Mouse (Mus musculus): ENCODE measurements around the gene Ralgapa2.

Gene Ralgapa2

DNA sequence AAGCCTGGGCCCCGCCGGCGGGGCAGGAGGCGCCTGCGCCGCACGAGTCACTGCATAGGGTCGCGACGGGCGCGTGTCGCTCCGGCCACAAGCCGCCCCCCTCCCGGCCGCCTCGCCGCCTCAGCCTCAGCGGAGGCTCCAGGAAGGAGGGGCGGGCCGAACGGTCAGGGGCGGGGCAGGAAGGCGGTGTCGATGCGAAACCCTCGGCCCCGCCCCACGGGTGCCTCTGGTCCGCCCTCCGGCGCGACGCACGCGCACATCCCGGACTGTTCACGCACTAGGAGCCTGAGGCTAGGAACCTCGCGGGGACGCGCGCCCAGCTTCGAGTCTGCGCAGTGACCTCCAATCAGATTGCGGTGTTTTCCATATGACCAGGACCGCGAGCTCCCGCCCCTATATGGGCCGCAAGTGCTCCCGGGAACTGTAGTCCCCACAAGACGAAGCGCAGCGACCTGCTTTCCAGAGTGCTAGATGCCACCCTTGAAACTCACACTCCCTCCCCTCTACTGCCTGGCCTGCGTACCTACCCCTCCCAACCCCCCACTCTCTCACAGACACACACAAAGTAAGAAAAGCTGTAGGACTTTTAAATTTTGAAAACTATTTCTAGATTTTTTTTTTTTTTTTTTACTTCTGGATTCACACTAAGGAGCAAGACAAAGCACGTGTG, at the start of gene Ralgapa2:
Ralgapa2 (minus strand) TSS at position 434 of the 670 bp plus-strand sequence.
- DNase-seq (ENCODE audit: low read depth, low spot score), result peak; percentile 98

DNA sequence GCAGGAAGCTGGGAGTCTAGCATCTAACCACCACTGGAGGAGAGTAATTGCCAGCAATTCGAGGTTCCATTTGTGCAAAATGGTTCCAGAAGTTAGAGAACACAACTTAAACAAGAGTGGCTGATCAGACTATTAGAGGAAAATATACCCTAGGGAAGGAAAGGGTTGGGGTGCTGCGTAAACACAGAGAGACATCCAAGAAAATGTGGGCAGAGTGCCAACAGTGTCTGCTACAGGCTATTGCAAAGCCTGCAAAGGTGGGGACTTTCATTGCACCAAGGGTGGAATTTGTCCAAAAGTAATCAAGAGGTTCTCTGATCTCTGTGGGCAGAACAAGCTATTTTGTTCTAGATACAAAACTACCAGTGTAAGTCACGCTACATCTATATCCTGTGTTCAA, 49.4 kb upstream of the Ralgapa2 start:
- no peak for DNase-seq (ENCODE audit: low read depth, low spot score)

DNA sequence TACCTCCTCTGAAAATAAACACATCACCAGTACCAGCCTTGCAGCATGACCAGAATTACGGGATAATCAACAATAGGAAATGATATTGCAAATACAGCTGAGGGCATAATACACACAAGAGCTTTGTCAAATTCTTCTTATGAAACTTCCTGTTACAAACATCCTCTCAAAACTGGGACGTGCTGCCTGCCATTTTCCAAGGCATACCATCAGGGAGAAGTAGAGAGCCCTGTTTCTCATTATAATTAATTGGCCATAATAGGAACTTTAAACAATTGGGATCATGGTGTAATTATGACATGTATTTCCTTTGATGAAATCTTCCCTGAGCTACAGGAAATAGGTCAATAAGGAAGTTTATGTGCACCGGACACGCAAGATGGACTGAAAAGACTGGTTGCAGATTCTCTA, 48.5 kb upstream of the Ralgapa2 start:
- no peak for DNase-seq (ENCODE audit: low read depth, low spot score)

DNA sequence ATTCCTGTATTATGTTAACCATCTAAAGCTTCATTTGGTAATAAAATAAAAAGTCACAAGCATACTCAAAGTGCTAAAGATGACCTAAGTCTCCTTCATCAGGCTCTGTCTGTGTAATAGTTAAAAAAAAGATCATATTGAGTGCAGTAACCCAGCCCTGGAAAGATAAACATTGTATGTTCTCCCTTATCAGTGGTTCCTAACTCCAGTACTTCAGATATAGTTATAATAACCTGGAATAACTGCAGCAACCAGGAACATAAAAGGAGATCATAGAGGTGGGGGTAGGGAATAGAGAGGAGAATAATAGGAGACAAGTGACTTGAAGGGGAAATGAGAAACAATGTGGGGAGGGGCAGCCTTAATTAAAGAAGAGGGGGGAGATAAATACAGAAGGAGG, 44.0 kb upstream of the Ralgapa2 start:
- no peak for DNase-seq (ENCODE audit: low read depth, low spot score)

DNA sequence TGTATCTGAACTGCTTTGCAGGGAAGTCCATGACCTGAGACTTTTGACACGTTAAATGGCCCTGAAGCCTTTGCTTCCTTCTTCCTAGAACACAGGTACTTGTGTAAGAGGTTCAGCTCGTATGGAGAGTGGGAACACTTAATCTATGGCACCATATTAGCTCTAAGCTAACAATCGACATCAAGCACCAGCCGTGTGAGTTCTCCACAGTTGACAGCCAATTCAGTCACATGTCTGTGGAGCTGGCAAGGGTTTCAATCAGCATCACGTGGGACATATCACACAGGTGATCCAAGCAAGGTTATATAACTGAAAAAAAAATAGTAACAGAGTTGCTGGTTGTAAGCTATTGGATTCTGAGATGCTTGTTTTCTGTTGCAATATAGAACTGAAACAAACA, 43.2 kb upstream of the Ralgapa2 start:
- DNase-seq (ENCODE audit: low read depth, low spot score), result no peak

DNA sequence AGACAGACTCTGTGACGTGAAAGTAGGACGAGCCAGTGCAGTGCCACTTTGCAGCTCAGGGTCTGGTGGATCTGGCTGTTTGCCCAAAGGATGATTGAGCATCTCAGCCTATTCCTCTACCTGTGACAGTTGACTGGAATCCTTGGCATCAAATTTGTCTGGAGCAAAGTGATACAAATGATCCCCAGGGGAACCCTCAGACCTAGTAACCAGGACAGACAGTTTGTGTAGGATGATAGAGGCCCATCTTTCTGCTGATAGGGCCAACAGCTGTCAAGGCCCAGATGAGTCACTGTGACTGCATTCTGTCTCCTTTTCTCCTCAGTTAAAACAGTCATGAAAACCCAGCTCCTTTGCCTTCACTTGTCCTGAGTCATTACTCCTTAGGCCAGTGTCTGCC, 41.6 kb upstream of the Ralgapa2 start:
- DNase-seq (ENCODE audit: low read depth, low spot score), result peak; percentile 59

DNA sequence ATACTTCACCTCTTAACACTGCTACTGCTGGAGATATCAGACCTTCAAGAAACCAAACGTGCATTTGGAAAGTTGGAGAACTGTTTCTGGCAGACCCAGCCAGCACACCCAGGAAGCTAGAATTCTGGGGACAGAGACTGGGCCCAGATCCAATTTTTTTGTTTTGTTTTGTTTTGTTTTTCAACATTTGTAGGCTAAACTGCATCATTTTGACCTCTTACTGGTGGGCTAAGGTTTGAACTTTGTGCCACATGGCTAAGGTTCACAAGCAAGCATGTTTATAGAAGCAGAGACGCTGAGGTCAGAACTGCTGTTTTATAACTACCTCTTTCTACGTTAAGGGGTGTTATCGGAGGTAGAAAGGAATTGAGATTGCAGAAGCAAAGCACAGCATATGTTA, 39.7 kb upstream of the Ralgapa2 start:
- DNase-seq (ENCODE audit: low read depth, low spot score), result no peak

DNA sequence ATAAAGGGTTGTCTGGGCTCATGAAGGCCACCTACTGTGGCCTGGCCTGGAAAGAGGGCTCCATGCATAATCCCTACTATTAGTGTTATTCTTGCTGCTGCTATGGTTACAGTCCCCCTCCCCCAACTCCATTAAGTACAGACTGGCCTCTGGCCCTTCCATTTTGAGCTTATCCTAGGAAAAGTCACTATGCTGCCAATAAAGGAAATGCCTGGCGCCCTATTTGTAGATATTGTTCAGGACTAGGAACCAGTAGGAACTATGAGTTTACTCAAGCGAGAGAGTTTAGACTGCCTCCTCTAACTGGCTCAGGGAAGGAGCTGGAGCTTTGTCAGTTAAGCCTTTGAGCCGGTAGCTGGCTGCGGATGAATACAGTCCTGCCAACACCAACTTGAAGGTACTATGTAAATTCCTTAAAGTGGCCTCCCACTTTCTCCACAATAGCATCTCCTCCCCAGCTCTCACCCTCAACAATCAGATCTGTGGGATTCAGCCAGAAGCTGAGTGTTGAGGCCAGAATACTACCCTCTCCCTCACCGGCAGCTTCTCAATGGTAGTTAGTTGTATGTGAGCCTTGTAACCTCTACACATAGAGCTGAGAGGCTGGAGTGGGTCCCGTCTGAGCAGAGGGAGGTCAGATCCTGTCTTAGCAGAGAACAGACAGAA, 37.1 kb upstream of the Ralgapa2 start:
- DNase-seq (ENCODE audit: low read depth, low spot score), result no peak

DNA sequence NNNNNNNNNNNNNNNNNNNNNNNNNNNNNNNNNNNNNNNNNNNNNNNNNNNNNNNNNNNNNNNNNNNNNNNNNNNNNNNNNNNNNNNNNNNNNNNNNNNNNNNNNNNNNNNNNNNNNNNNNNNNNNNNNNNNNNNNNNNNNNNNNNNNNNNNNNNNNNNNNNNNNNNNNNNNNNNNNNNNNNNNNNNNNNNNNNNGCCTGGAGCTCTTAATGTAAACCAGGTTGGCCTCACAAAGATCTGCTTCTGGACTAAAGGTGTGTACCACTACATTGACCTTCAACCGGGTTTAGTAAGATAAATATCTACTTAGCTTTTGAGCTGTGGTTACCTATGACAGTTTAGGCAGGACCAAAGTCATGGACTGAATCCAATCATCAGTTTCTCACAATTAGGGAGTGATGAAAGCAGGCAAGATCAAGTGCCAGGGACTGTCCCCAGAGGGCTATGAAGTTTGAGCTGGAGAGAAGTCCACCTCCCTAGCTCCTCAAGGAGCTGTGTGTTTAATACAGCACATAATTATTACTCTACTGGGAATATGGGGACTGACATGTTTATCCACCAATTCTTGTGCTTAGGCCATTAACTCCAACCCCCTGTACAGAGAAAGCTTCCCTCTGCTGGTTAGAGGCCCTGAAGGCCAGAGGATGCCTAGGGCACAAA, 32.1 kb upstream of the Ralgapa2 start:
- no peak for DNase-seq (ENCODE audit: low read depth, low spot score)

DNA sequence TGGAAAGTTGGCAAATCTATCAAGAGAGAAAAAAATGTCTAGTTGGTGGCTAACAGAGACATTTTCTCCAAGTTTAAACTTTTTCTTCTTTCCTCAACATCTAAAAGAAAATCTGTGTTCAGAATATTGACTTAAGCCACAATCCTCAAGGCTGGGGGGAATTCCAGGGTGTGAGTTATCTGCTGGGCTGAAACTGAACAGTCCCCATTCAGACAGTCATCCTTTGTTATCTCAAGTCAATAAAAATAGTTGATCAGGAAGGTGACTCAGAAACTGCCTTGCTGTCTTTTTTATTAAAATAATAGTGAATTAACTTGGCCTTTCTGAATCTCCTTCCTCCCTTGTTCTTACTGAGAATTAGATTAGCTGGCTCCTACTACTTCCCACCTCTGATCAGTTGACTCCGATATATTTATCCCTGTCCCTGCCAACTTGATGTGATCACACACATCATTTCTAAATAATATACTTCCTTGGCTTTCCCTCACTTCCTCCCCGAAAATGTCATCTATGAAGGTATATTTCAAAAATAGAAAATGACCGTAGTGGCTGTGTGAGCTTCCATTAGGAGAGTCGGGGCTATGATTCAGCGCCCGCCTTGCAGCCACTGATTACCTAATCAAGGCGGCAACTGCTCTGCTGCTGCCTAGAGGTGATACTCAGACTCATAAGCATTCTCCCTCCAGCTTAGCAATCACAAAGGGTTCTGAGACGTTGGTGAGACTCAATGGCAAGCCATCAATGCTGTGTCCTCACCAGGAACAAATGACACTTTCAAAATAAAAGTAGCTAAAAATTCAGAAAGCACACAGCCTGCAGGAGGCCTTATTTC, 21.2 kb upstream of the Ralgapa2 start:
- peak; percentile 54 for DNase-seq (ENCODE audit: low read depth, low spot score)

DNA sequence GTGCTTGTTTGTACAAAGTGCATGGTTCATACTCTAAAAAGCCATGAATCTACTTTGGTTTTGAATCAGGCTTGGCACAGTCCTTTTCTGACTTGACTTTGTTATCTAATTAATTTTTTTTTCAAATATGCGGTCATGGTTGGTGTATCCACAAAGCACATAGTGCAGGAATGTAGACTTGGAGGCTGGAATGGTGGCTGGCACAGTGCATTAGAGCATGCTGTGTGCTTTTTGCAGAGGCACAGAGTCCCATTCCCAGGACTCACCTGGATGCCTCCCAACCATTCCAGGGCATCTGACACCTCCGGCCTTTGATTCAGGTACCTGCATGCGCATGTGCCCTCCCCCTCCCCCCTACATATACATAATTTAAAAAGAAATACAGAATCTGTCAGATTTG, 20.3 kb upstream of the Ralgapa2 start:
- DNase-seq (ENCODE audit: low read depth, low spot score), result no peak

DNA sequence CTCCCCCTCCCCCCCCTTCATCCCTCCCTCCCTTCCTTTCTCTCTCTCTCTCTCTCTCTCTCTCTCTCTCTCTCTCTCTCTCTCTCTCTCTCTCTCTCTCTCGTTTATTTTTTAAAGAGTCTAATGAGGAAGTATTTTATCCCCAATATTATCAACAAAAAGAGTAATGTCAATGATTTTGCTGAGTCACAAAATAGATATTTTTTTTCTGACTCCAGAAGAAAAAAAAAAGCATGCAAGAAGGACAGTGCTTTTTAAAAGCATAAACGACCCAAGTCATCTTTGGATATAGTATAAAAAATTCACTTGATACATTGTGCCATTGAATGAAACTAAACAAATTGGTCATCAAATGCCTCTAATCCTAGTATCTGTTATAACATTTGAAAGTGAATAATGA, 13.3 kb upstream of the Ralgapa2 start:
- DNase-seq (ENCODE audit: low read depth, low spot score), result no peak

DNA sequence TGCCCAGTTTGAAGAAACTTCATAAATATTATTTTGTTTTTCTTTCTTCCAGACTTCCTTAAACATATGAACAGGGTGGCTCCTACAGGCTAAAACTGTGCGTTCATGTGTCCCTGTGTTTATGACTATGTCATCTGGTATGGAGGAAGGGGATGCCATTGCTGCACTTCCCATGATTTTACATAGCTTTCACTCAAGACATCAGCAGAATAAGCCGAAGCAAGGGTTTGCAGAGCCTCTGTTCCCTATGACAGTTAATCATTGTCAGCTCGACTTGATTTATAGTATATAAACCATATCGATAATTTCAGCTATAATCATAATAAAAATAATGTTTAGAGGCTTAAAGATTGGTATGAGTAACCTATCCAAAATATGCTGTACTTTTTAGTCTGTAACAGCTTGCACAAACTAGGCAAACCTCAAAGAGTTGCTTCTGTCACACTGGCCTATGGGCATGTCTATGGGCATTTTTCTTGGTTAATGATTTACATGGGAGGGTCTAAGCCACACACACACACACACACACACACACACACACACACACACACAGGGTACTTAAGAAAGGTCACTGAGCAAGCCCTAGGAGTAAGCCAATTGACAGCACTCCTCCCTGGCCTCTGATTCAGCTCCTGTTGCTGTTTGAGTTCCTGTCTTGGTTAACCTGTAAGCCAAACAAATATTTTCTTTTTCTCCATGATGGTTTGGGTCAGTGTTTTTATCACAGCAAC, 12.7 kb upstream of the Ralgapa2 start:
- DNase-seq (ENCODE audit: low read depth, low spot score), result no peak

DNA sequence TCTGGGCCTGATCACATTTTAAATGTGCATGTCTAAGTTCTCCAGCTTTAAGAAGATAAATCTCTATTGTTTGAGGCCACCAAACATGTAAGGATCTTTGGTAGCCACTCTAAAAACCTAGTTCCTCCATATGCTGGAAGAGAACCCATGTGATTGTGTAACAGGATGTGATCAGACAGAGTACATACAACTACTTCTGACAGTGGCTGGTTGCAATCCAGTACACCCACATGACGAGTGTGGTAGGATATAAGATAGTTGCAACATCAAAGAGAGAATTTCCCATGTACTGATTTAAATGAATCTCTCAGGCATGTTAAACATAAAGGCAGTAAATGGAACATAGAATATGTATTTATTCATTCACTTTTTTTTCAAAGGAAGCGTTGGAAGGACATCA, 4.8 kb upstream of the Ralgapa2 start:
- DNase-seq (ENCODE audit: low read depth, low spot score), result no peak

DNA sequence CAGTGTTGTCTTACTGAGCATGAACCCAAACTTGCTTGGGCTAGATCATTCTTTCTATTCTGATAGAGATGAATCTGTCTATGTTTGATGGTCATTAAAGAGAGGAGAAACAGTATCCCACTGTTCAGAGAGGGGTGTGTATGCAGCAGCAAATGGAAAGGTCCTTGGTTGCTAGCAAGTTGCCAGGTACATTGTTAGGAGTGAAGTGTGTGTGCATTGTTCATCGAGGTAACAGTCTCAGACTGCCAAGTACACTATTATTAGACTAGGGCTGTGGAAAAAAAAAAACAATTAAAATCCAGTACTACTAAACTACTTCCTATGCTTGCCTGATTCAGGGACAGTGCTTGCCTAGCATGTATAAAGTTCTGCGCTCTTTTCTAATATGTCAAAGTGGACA, 2.9 kb upstream of the Ralgapa2 start:
- no peak for DNase-seq (ENCODE audit: low read depth, low spot score)

DNA sequence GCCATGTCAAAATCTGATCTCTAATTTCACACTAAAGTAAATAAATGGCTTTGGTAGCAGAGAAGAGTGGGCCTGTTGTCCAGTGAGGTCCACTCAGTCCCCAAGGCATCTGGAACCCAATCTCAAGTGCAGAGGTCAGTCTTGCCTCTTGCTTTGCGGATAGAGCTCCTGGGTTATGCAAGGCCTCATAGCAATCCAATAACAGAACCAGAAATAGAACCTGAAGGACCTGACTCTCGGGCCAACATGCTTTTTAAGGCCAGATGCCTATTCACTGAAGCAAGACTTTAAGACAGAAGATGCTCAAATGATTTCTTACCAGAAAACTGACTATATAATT, 407 bp upstream of the Ralgapa2 start:
- DNase-seq (ENCODE audit: low read depth, low spot score), result peak; percentile 36

DNA sequence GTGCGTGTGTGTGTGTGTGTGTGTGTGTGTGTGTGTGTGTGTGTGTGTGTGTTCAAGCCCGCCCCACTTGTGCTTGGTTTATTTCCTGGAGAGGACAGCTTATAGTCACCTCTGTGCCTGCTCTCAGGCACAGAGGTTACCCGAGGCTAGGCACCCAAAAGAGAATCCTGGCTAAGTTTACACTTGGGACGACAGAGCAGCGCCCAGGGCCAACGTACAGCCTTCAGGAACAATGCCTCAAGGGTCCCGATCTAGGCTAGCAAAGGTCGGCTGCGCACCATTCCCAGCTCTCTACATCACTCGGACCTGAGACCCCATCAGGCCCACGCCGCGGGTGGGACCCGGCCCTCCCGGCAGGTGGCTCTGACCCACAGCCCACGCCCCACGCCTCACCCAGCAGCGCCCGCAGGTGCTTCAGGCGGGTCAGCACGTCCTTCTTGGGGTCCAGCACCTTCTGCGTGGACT, 711 bp downstream of the Ralgapa2 start:
- DNase-seq (ENCODE audit: low read depth, low spot score), result peak; percentile 28

DNA sequence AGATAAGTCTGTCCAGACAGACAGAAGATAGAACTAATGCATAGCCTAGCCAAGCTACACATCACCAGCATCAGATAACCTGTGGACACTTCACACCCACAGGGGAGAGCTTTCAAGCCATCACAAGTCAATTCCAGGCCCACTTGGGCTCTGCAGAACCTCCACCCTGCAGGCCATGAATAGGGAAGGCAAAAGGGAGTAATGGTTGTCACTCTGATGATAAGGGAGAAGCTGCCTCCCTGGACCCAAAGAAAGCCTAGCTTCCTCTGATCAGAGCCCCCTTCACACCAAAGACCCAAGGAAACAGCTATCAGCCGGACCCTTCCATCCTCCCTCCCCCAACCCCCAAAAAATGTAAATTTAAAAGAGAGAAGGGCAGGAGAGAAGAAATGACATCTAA, 1.4 kb downstream of the Ralgapa2 start:
- no peak for DNase-seq (ENCODE audit: low read depth, low spot score)

DNA sequence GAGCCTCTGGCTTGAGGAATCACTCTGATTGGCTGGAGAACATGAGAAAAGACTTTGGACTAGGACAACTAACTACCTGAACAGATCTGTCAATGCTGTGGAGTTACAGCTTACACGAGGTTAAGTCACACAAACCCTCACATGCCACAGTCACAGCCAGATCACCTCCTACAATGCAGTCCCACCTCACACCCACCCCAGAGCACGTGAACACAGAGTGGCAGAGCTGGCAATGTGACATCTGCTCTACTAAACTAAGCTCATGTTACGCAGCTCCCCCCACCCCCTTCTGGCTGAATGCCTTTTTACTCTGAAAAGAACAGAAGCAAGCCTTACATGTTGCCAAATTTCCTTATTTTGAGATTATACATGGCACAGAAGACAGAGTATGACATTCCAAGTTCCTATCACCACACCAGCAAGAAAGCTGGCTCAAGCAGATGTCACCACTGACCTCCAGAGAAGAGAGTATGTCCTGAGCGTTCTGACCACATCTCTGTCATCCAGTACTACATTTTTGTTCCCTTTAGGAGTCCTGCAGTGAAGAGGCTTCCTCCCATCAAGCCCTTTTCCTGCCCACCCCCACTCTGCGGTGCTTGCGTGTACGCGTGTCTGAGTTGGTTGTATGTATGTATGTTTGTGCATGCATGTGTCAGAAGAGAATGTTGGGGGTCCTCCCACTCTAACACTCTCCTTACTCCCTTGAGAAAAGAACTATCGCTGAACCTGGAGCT, 9.4 kb downstream of the Ralgapa2 start:
- DNase-seq (ENCODE audit: low read depth, low spot score), result peak; percentile 46

DNA sequence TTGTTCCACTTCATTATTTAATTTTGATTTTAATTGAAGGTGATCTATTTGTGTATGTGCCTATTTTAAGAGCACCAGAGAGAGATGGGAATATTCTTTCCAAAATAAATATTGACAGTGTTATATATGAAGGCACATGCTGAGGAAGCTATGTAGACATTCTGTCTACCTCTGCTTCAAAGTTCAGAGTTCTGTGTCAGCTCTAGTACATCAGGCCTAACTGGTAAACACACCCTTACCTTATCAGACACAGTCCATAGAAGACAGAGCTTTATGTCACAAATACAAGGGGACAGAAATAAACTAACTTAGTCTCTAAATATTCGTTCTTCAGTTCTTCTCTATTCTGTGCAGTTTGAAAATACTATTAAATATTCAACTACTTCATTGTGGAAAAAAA, 12.1 kb downstream of the Ralgapa2 start:
- DNase-seq (ENCODE audit: low read depth, low spot score), result no peak

DNA sequence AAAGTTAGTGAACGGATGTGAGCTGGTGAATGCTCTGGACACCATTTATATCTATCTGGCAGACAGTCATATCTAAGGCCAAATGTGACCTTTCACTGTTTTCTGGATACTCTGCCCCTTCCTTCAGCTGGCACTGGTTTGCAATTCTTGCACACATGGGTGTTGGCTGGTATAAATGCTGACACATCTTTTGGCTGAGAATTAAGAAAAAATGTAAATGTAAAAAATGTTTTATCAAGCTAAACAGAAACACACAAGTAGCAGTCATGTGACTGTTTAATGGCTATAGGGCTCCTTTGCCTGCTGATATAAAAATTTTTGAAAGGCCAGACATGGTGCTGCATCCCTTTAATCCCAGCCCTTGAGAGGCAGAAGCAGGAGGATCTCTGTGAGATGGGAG, 13.0 kb downstream of the Ralgapa2 start:
- DNase-seq (ENCODE audit: low read depth, low spot score), result no peak
